Mouse (Mus musculus) retina, postnatal 1 day (tissue): ENCODE measurements at regions not wholly inside any gene's neighbourhood (a gene's known extent, or its start where the extent isn't known, plus 50 kb on each side); places are given as distances from the start of the nearest gene placed in this dataset.

ENCODE experiments used
- DNase-seq: peaks from one replicate; pipeline ENCODE4 v3.0.0-alpha.2; 2012

GRCm38 (mm10) chr12:77135067-77135466, 102.9 kb upstream of the Fut8 start:
- no peak for DNase-seq

- DNase-seq = no peak
Measured at GRCm38 (mm10) chr12:77134306-77135010, 103.5 kb upstream of the Fut8 start.

- no peak for DNase-seq
Measured at GRCm38 (mm10) chr12:77133465-77134305, 104.2 kb upstream of the Fut8 start.

- no peak for DNase-seq
Measured at GRCm38 (mm10) chr12:77131328-77131727, 106.6 kb upstream of the Fut8 start.

- DNase-seq = no peak
Measured at GRCm38 (mm10) chr12:77130526-77130925, 107.4 kb upstream of the Fut8 start.

GRCm38 (mm10) chr12:77124267-77124666, 113.7 kb upstream of the Fut8 start:
- DNase-seq = no peak

- no peak for DNase-seq
Measured at GRCm38 (mm10) chr12:77113516-77113915, 124.4 kb upstream of the Fut8 start.

GRCm38 (mm10) chr12:77112133-77112532, 125.8 kb upstream of the Fut8 start:
- no peak for DNase-seq

GRCm38 (mm10) chr12:77107251-77107650, 130.7 kb upstream of the Fut8 start:
- no peak for DNase-seq

- DNase-seq = no peak
Measured at GRCm38 (mm10) chr12:77105887-77106600, 131.9 kb upstream of the Fut8 start.

- DNase-seq = no peak
Measured at GRCm38 (mm10) chr12:77100482-77100881, 137.4 kb upstream of the Fut8 start.

GRCm38 (mm10) chr12:77099521-77099920, 137.5 kb upstream of the Max start:
- no peak for DNase-seq

- DNase-seq = no peak
Measured at GRCm38 (mm10) chr12:77098821-77099220, 136.8 kb upstream of the Max start.

- no peak for DNase-seq
Measured at GRCm38 (mm10) chr12:77097831-77098230, 135.8 kb upstream of the Max start.

- no peak for DNase-seq
Measured at GRCm38 (mm10) chr12:77096461-77096860, 134.5 kb upstream of the Max start.

- DNase-seq = no peak
Measured at GRCm38 (mm10) chr12:77094999-77095915, 133.3 kb upstream of the Max start.

- no peak for DNase-seq
Measured at GRCm38 (mm10) chr12:77094168-77094567, 132.2 kb upstream of the Max start.

- peak; percentile 24 for DNase-seq
Measured at GRCm38 (mm10) chr12:77092741-77093140, 130.7 kb upstream of the Max start.

- DNase-seq = no peak
Measured at GRCm38 (mm10) chr12:77092143-77092542, 130.1 kb upstream of the Max start.

- DNase-seq = no peak
Measured at GRCm38 (mm10) chr12:77091700-77092099, 129.7 kb upstream of the Max start.

GRCm38 (mm10) chr12:77090525-77090924, 128.5 kb upstream of the Max start:
- DNase-seq = no peak

GRCm38 (mm10) chr12:77089624-77090278, 127.8 kb upstream of the Max start:
- no peak for DNase-seq
